ENCODE assay signal across 9 mouse cellular contexts in the genomic region with DNA sequence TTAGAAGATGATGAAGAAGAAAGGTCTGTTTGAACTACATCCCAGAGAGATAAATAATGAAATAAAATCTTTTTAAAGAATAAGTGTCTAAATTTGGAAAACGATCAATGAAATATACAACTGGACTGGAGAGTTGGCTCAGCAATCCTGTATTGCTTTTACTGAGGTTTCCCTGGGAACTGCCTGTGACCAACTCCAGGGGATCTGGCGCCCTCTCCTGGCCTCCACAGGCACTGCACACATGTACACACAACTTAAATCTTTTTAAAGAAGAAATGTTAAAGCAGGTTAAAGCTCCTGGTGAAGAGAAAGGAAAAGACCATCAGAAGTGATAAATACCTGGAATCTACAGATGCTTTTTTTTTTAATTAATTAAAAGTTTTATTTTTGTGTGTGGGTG. TPM values are rescaled to one million over a fixed set of nuclear protein-coding genes. Genes with fewer than 3 reads are reported as not detected.
DNase-seq lines count a peak whose midpoint lies in the region; ATAC-seq and TF ChIP-seq lines count a peak whose summit lies in the region.
"Had no signal": no experiment of that assay in that cellular context is flagged by ENCODE, and none has a peak within 500 bp of the region (broad histone marks: within the 10 kb centered on the region; RNA-seq: fewer than 3 reads in every experiment).

No protein-coding gene starts in this region.

- peak; percentile 65 for DNase-seq in ovary, postnatal 10 days (ENCODE audit: low spot score)
- no peak for DNase-seq in ovary, adult 18-20 months (ENCODE audit: low spot score)
- peak; percentile 91 for DNase-seq in brain, embryonic 14.5 days (ENCODE audit: low read depth)
- peak; percentile 86 for DNase-seq in kidney, postnatal 14 days
- DNase-seq in lung, embryonic 14.5 days: peak; percentile 91
- DNase-seq in right cerebral cortex, postnatal 10 days (ENCODE audit: low spot score in 2 of 2): peak; percentile 86 to 89
- peak; percentile 49 for DNase-seq in urinary bladder, postnatal 10 days (ENCODE audit: low spot score)

- peaks cover 65% of the 10 kb centered on the region for H3K36me3 ChIP-seq in forebrain, embryonic 15.5 days
- H3K36me3 ChIP-seq in lung, embryonic 14.5 days (ENCODE audit: insufficient read depth): peaks cover 89% of the 10 kb centered on the region

- H3K9ac ChIP-seq in forebrain, embryonic 15.5 days (replicated peaks): no peak overlapping the region
- H3K9ac ChIP-seq in lung, embryonic 14.5 days: no peak overlapping the region
- H3K9ac ChIP-seq: heart, embryonic 15.5 days had no signal

- peak; percentile 94 for TF ChIP-seq CTCF in brain, embryonic 14.5 days (IDR thresholded peaks at IDR 0.05; ENCODE audit: borderline replicate concordance, extremely low read depth, insufficient read depth, insufficient read length)
- TF ChIP-seq CTCF in lung, embryonic 14.5 days (IDR thresholded peaks at IDR 0.05; ENCODE audit: low read depth): peak; percentile 93

- 23% methylated on average over 2 of the region's 2 CpGs for WGBS in forebrain, embryonic 15.5 days
- WGBS in lung, embryonic 14.5 days: 23% methylated on average over 2 of the region's 2 CpGs

- no peak overlapping the region for H3K4me3 ChIP-seq in forebrain, embryonic 15.5 days
- no peak overlapping the region for H3K4me3 ChIP-seq in lung, embryonic 14.5 days (ENCODE audit: low read depth, low read length)
- H3K4me3 ChIP-seq: heart, embryonic 15.5 days had no signal

- H3K4me2 ChIP-seq in forebrain, embryonic 15.5 days (replicated peaks): no peak overlapping the region
- H3K4me2 ChIP-seq in lung, embryonic 14.5 days: no peak overlapping the region
- H3K4me2 ChIP-seq: heart, embryonic 15.5 days had no signal

- ATAC-seq in forebrain, embryonic 15.5 days (replicated peaks): peak; percentile 48; the same call in 1 of the 2 replicates
- ATAC-seq in lung, embryonic 14.5 days (ENCODE audit: insufficient read depth): no peak

- no peak overlapping the region for H3K27ac ChIP-seq in forebrain, embryonic 15.5 days (replicated peaks)
- no peak overlapping the region for H3K27ac ChIP-seq in lung, embryonic 14.5 days (ENCODE audit: low read depth)

- TF ChIP-seq POLR2A in brain, embryonic 14.5 days (IDR thresholded peaks at IDR 0.05; ENCODE audit: borderline replicate concordance, extremely low read depth, insufficient read depth, insufficient read length, poor library complexity, severe bottlenecking): no peak

- no peaks in the 10 kb centered on the region for H3K27me3 ChIP-seq in forebrain, embryonic 15.5 days
- H3K27me3 ChIP-seq in lung, embryonic 14.5 days (ENCODE audit: insufficient read depth, low read length): no peaks in the 10 kb centered on the region
- H3K27me3 ChIP-seq: heart, embryonic 15.5 days had no signal

- H3K9me3 ChIP-seq in forebrain, embryonic 15.5 days: no peaks in the 10 kb centered on the region
- H3K9me3 ChIP-seq in lung, embryonic 14.5 days (ENCODE audit: low read depth, low read length): no peaks in the 10 kb centered on the region
- H3K9me3 ChIP-seq: heart, embryonic 15.5 days had no signal

- peaks cover 24% of the 10 kb centered on the region for H3K4me1 ChIP-seq in forebrain, embryonic 15.5 days
- no peaks in the 10 kb centered on the region for H3K4me1 ChIP-seq in lung, embryonic 14.5 days (ENCODE audit: insufficient read depth)

RNA-seq across cellular contexts. Expression of a gene that starts 10.2 kb away (rescaled TPM):
- 459 and 612 TPM in 2 replicates for polyA plus RNA-seq in brain, embryonic 14.5 days (2012; rRNA removed)
- polyA plus RNA-seq in forebrain, embryonic 15.5 days (2015; fragmentation: Nextera tagmentation; extraction: Ambion mirVana): 433 and 447 TPM in 2 replicates
- polyA plus RNA-seq in lung, embryonic 14.5 days (2014; fragmentation: Nextera tagmentation; extraction: Ambion mirVana): 802 and 805 TPM in 2 replicates
